Mouse (Mus musculus) B cell, adult 62 days (primary cell): ENCODE results near the gene Hhipl1. TPM values are rescaled to one million over a fixed set of nuclear protein-coding genes. Genes with fewer than 3 reads are reported as not detected.

ENCODE experiments used
- total RNA-seq: library from RNA; stranded (reverse); gene quantifications from 4 replicates; pipeline ENCODE4 v1.2.4, GENCODE M21; 2023

The Hhipl1 gene
- total RNA-seq, result not detected in 4 replicates

GRCm38 (mm10) chr12:108305812-108306794 lies at the start of gene Hhipl1:
TSS of gene Hhipl1 (plus strand) at chr12:108306270.

GRCm38 (mm10) chr12:108274661-108275507 lies 31.2 kb upstream of the Hhipl1 start, which contains the start of gene Ccdc85c:
TSS of gene Ccdc85c (minus strand) at chr12:108275425.

GRCm38 (mm10) chr12:108333895-108334445 lies 27.9 kb downstream of the Hhipl1 start, which contains the start of gene Cyp46a1:
TSS of gene Cyp46a1 (plus strand) at chr12:108334381.

GRCm38 (mm10) chr12:108370596-108371428 lies 64.7 kb downstream of the Hhipl1 start, which contains the start of gene Eml1:
TSS of gene Eml1 (plus strand) at chr12:108370957.

Other genes with a start within 250 kb of the Hhipl1 start
- gene Setd3, start 127.0 kb upstream of the Hhipl1 start, total RNA-seq, result 57.5 to 68.0 TPM (median 63.6 TPM) in 4 replicates
- 104 to 118 TPM (median 111 TPM) in 4 replicates for gene Ccnk, start 126.7 kb upstream of the Hhipl1 start, total RNA-seq
- 0.56 to 0.92 TPM (median 0.80 TPM) in 4 replicates for gene Ccdc85c, start 30.8 kb upstream of the Hhipl1 start, total RNA-seq
- gene Cyp46a1, start 28.1 kb downstream of the Hhipl1 start, total RNA-seq, result 0.25 TPM in 1 of 4 replicates, not detected in the others
- not detected in 4 replicates for gene Eml1, start 64.7 kb downstream of the Hhipl1 start, total RNA-seq
- gene Evl, start 248.4 kb downstream of the Hhipl1 start, total RNA-seq, result 444 to 502 TPM (median 471 TPM) in 4 replicates